Mouse (Mus musculus) brain, embryonic 14.5 days (tissue): ENCODE data around the gene Ccdc60.

Experiments used
- CTCF ChIP-seq: fragments of 200-500 bp; IDR thresholded peaks from 2 replicates; pipeline ENCODE4 v1.5.1; 2012; ENCODE audit warnings: inconsistent platforms, mild to moderate bottlenecking, moderate library complexity, borderline replicate concordance; ENCODE audit not compliant: insufficient read depth, insufficient read length; ENCODE audit errors: extremely low read depth
- POLR2A ChIP-seq: fragments of 200-500 bp; IDR thresholded peaks from 2 replicates; pipeline ENCODE4 v1.6.1; 2012; ENCODE audit warnings: mild to moderate bottlenecking, inconsistent platforms, borderline replicate concordance; ENCODE audit not compliant: poor library complexity, insufficient read depth, insufficient read length, severe bottlenecking; ENCODE audit errors: extremely low read depth

DNA sequence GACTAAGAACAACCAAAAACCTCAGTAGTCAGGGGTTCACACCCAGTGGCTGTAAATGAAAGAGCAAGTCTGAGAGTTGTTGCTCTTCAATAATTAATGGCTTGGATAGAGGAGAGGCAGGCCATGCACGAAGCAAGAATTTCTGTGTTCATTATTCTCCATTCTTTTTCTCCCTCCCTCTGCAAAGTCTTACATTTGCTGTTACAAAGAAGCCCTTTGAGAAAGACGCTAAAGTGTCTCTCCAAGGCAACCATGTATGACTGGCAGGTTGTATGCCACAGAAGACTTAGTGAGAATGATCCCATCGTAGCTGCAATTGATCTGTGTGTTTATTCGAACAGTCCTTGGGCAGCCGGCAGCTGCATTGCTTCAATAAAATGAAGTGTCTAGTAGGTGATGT is 34.6 kb upstream of the Ccdc60 start:
- TF ChIP-seq CTCF (no peak), POLR2A (no peak)
